Mouse (Mus musculus) urinary bladder, adult 2 months (tissue): ENCODE measurements around the gene Kctd21. TPM values are rescaled to one million over a fixed set of nuclear protein-coding genes. Genes with fewer than 3 reads are reported as not detected.
A peak's percentile ranks its signal among the peaks of the same experiment; 100 is the strongest.

ENCODE experiments used
- DNase-seq: peaks from one replicate; pipeline ENCODE4 v3.0.0; 2022; ENCODE audit warnings: low spot score
- polyA plus RNA-seq: library from polyadenylated mRNA; depleted of rRNA; stranded (reverse); fragments of >200 nt; gene quantifications from 2 replicates; pipeline ENCODE4 v1.2.3, GENCODE M21; 2012

Gene Kctd21
- polyA plus RNA-seq, 1 experiment: 9.2 TPM

- DNase-seq: no peak
These were observed 14.4 kb upstream of the Kctd21 start for GRCm38 (mm10) chr7:97317706-97318105.

- no peak for DNase-seq
These were observed 7.8 kb upstream of the Kctd21 start for GRCm38 (mm10) chr7:97324342-97324741.

GRCm38 (mm10) chr7:97325156-97325985 is 6.8 kb upstream of the Kctd21 start:
- DNase-seq: no peak

GRCm38 (mm10) chr7:97327376-97327775 is 4.8 kb upstream of the Kctd21 start:
- no peak for DNase-seq

- no peak for DNase-seq
These were observed 3.1 kb upstream of the Kctd21 start for GRCm38 (mm10) chr7:97328891-97329588.

GRCm38 (mm10) chr7:97329676-97330075 is 2.5 kb upstream of the Kctd21 start:
- DNase-seq: no peak

- no peak for DNase-seq
These were observed 1.0 kb upstream of the Kctd21 start for GRCm38 (mm10) chr7:97330931-97331645.

- no peak for DNase-seq
These were observed 527 bp downstream of the Kctd21 start for GRCm38 (mm10) chr7:97332667-97333041.

- DNase-seq: no peak
These were observed 1.2 kb downstream of the Kctd21 start for GRCm38 (mm10) chr7:97333113-97333898.

GRCm38 (mm10) chr7:97334406-97334805 is 2.3 kb downstream of the Kctd21 start:
- DNase-seq: no peak

- DNase-seq: no peak
These were observed 4.6 kb downstream of the Kctd21 start for GRCm38 (mm10) chr7:97336678-97337077.

- DNase-seq: no peak
These were observed 6.5 kb downstream of the Kctd21 start for GRCm38 (mm10) chr7:97338593-97338992.

GRCm38 (mm10) chr7:97339623-97340022 is 7.5 kb downstream of the Kctd21 start:
- DNase-seq: no peak

- DNase-seq: no peak
These were observed 9.1 kb downstream of the Kctd21 start for GRCm38 (mm10) chr7:97340907-97341849.

- DNase-seq: no peak
These were observed 10.8 kb downstream of the Kctd21 start for GRCm38 (mm10) chr7:97342961-97343360.

GRCm38 (mm10) chr7:97344655-97345054 is 12.5 kb downstream of the Kctd21 start:
- DNase-seq: peak; percentile 4

GRCm38 (mm10) chr7:97345229-97345871 is 13.2 kb downstream of the Kctd21 start:
- peak; percentile 17 for DNase-seq

GRCm38 (mm10) chr7:97346111-97346821 is 14.1 kb downstream of the Kctd21 start:
- DNase-seq: peak; percentile 12

- peak; percentile 6 for DNase-seq
These were observed 14.7 kb downstream of the Kctd21 start for GRCm38 (mm10) chr7:97346822-97347166.
